Mouse (Mus musculus) intestine, embryonic 16.5 days (tissue): ENCODE data around the gene Tmprss9. TPM values are rescaled to one million over a fixed set of nuclear protein-coding genes. Genes with fewer than 3 reads are reported as not detected.
A peak's percentile ranks its signal among the peaks of the same experiment; 100 is the strongest.

ENCODE experiments used
- ATAC-seq: fragments of 200-750 bp; cut with Nextera tagmentation; 2 replicates; pipeline ENCODE4 v1.8.0; 2017; ENCODE audit warnings: moderate TSS enrichment, moderate library complexity
- H3K27ac ChIP-seq: fragments of 300-500 bp; sonication (generic); 2 replicates; pipeline ENCODE4 v1.5.1; 2014; ENCODE audit warnings: mild to moderate bottlenecking, low read length
- H3K27me3 ChIP-seq: fragments of 300-500 bp; sonication (generic); replicated peaks from 2 replicates; pipeline ENCODE4 v1.6.1; 2014; ENCODE audit warnings: low read length, control low read depth, mixed read lengths; ENCODE audit not compliant: control insufficient read depth, insufficient read depth
- H3K36me3 ChIP-seq: fragments of 300-500 bp; sonication (generic); 2 replicates; pipeline ENCODE4 v1.6.1; 2014; ENCODE audit warnings: low read length, control low read depth; ENCODE audit not compliant: control insufficient read depth, insufficient read depth
- H3K4me1 ChIP-seq: fragments of 300-500 bp; sonication (generic); 2 replicates; pipeline ENCODE4 v1.6.1; 2014; ENCODE audit warnings: low read length, control low read depth, mixed read lengths; ENCODE audit not compliant: control insufficient read depth, insufficient read depth
- H3K4me2 ChIP-seq: fragments of 300-500 bp; sonication (generic); 2 replicates; pipeline ENCODE4 v1.6.1; 2014; ENCODE audit warnings: low read depth, low read length, control low read depth
- H3K4me3 ChIP-seq: fragments of 300-500 bp; sonication (generic); 2 replicates; pipeline ENCODE4 v1.5.1; 2014; ENCODE audit warnings: mild to moderate bottlenecking, low read length
- H3K9ac ChIP-seq: fragments of 300-500 bp; sonication (generic); 2 replicates; pipeline ENCODE4 v1.6.1; 2014; ENCODE audit warnings: low read depth, low read length
- H3K9me3 ChIP-seq: fragments of 300-500 bp; sonication (generic); 2 replicates; pipeline ENCODE4 v1.6.1; 2016; ENCODE audit warnings: low read length, control low read depth; ENCODE audit not compliant: control insufficient read depth
- WGBS: fragments of 180-500 bp; shearing (Covaris S2); extraction: QIAGEN DNeasy Blood & Tissue Kit; methylation state at CpG from one replicate; pipeline ENCODE4 v1.1.7; 2014; 5-methylcytosine and 5-hydroxymethylcytosine counted together
- polyA plus RNA-seq: library from polyadenylated mRNA; unstranded; fragments of >200 nt; fragmentation: Nextera tagmentation; extraction: Ambion mirVana; gene quantifications from 2 replicates; pipeline ENCODE4 v1.2.1, GENCODE M21; 2015

Gene Tmprss9
- polyA plus RNA-seq, 1 experiment from 2014 or later = 0.06 TPM

GRCm38 (mm10) chr10:80931153-80931671, 59.6 kb downstream of the Tmprss9 start:
- Histone ChIP-seq H3K4me1 (peaks cover 48% of the 10 kb centered on the region), H3K9ac (peak overlapping the region; percentile 74), H3K27me3 (0 out of 2 replicates have a peak, but pooled peaks cover 3% of the 10 kb centered on the region), H3K36me3 (no peaks in the 10 kb centered on the region; the same call in 1 of the 2 replicates), H3K27ac (no peak overlapping the region), H3K4me2 (peak overlapping the region; percentile 90), H3K4me3 (peak overlapping the region; percentile 68), H3K9me3 (no peaks in the 10 kb centered on the region)
- WGBS = 12% methylated on average over 14 of the region's 14 CpGs
- ATAC-seq = no peak

- Histone ChIP-seq H3K4me2 (peak overlapping the region; percentile 90), H3K9me3 (no peaks in the 10 kb centered on the region), H3K9ac (peak overlapping the region; percentile 74), H3K4me3 (peak overlapping the region; percentile 68), H3K27me3 (0 out of 2 replicates have a peak, but pooled peaks cover 3% of the 10 kb centered on the region), H3K36me3 (no peaks in the 10 kb centered on the region; the same call in 1 of the 2 replicates), H3K27ac (no peak overlapping the region), H3K4me1 (peaks cover 52% of the 10 kb centered on the region)
- ATAC-seq = no peak
- 8% methylated on average over 26 of the region's 26 CpGs for WGBS
These were observed 60.0 kb downstream of the Tmprss9 start for GRCm38 (mm10) chr10:80931695-80932094.

DNA sequence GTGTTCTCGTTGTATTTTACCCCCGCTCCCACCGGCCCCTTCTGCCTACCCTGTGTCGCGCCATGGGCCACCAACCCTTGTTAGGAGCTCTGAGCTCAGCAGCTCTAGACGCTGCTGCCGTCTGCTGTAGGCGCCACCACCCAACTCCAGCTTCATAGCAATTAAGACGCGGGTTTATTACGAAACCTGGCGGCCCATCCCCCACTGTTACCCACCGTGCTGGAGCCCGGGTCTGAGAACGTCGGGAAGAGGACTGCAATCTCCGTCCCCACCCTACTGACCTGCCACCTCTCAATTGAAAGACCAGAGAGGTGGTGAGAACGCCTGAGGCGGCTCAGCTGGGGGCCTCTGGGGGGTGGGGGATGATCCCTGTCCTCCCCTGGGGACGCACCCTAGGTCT, 60.6 kb downstream of the Tmprss9 start:
- H3K36me3 ChIP-seq = no peaks in the 10 kb centered on the region; the same call in 1 of the 2 replicates
- peak overlapping the region; percentile 90 for H3K4me2 ChIP-seq
- WGBS = 3% methylated on average over 20 of the region's 20 CpGs
- no peak for ATAC-seq
- peaks cover 58% of the 10 kb centered on the region for H3K4me1 ChIP-seq
- peak overlapping the region; percentile 74 for H3K9ac ChIP-seq
- 0 out of 2 replicates have a peak, but pooled peaks cover 3% of the 10 kb centered on the region for H3K27me3 ChIP-seq
- H3K9me3 ChIP-seq = no peaks in the 10 kb centered on the region
- H3K4me3 ChIP-seq = peak overlapping the region; percentile 68
- peak overlapping the region; percentile 45; the same call in 1 of the 2 replicates for H3K27ac ChIP-seq

GRCm38 (mm10) chr10:80932700-80933420, 61.2 kb downstream of the Tmprss9 start:
- WGBS = 3% methylated on average over 17 of the region's 17 CpGs

GRCm38 (mm10) chr10:80933421-80933979, 61.9 kb downstream of the Tmprss9 start:
- Histone ChIP-seq H3K4me1 (peaks cover 70% of the 10 kb centered on the region), H3K27ac (peak overlapping the region; percentile 45), H3K27me3 (0 out of 2 replicates have a peak, but pooled peaks cover 3% of the 10 kb centered on the region), H3K4me2 (peak overlapping the region; percentile 90), H3K9ac (0 out of 2 replicates have a peak overlapping the region, but pooled peaks have one; percentile 74), H3K4me3 (peak overlapping the region; percentile 68; the same call in 1 of the 2 replicates), H3K9me3 (no peaks in the 10 kb centered on the region), H3K36me3 (no peaks in the 10 kb centered on the region; the same call in 1 of the 2 replicates)
- 3% methylated on average over 21 of the region's 21 CpGs for WGBS
- no peak for ATAC-seq

More at GRCm38 (mm10) chr10:80932700-80933420, 61.2 kb downstream of the Tmprss9 start:
- peak overlapping the region; percentile 90 for H3K4me2 ChIP-seq
- peak overlapping the region; percentile 68 for H3K4me3 ChIP-seq
- H3K27me3 ChIP-seq = 0 out of 2 replicates have a peak, but pooled peaks cover 3% of the 10 kb centered on the region
- peak overlapping the region; percentile 74 for H3K9ac ChIP-seq
- no peaks in the 10 kb centered on the region; the same call in 1 of the 2 replicates for H3K36me3 ChIP-seq
- no peaks in the 10 kb centered on the region for H3K9me3 ChIP-seq
- ATAC-seq = no peak
- H3K4me1 ChIP-seq = peaks cover 64% of the 10 kb centered on the region
- peak overlapping the region; percentile 45 for H3K27ac ChIP-seq

- Histone ChIP-seq H3K27me3 (0 out of 2 replicates have a peak, but pooled peaks cover 3% of the 10 kb centered on the region), H3K9me3 (no peaks in the 10 kb centered on the region), H3K4me2 (0 out of 2 replicates have a peak overlapping the region, but pooled peaks have one; percentile 90), H3K4me3 (no peak overlapping the region), H3K9ac (no peak overlapping the region), H3K27ac (peak overlapping the region; percentile 45; the same call in 1 of the 2 replicates), H3K36me3 (no peaks in the 10 kb centered on the region; the same call in 1 of the 2 replicates), H3K4me1 (peaks cover 78% of the 10 kb centered on the region)
- no peak for ATAC-seq
- WGBS = 53% methylated on average over 14 of the region's 14 CpGs
These were observed 62.7 kb downstream of the Tmprss9 start for GRCm38 (mm10) chr10:80934136-80934985.

GRCm38 (mm10) chr10:80935241-80935640, 63.6 kb downstream of the Tmprss9 start:
- 36% methylated on average over 3 of the region's 3 CpGs for WGBS
- H3K27me3 ChIP-seq = 0 out of 2 replicates have a peak, but pooled peaks cover 3% of the 10 kb centered on the region
- H3K27ac ChIP-seq = peak overlapping the region; percentile 36

DNA sequence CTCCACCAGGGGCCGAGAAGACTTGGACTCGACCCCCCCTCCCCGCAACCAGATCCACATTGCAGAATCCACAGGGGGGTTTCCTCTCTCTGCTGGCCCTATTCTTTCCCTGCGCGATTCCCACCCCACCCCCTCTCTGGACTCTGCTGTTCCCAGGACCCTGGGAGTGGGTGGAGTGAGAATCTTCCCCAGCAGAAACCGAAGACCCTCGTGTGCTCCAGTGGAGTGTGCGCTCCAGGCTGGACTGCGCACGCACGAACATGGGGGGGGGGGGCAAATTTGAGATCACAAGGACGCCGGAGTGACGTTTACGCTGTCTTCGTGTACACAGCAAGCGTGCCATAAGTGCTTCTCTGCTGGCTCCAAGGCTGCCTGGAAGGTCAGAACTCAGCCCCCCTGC, 64.0 kb downstream of the Tmprss9 start:
- Histone ChIP-seq H3K4me1 (peaks cover 87% of the 10 kb centered on the region), H3K9ac (peak overlapping the region; percentile 65), H3K4me3 (peak overlapping the region; percentile 40; the same call in 1 of the 2 replicates), H3K4me2 (peak overlapping the region; percentile 81), H3K36me3 (no peaks in the 10 kb centered on the region; the same call in 1 of the 2 replicates), H3K27me3 (0 out of 2 replicates have a peak, but pooled peaks cover 3% of the 10 kb centered on the region), H3K27ac (no peak overlapping the region; the same call in none of the 2 replicates), H3K9me3 (no peaks in the 10 kb centered on the region)
- 15% methylated on average over 17 of the region's 17 CpGs for WGBS
- ATAC-seq = no peak

More at GRCm38 (mm10) chr10:80935241-80935640, 63.6 kb downstream of the Tmprss9 start:
- H3K4me1 ChIP-seq = peaks cover 87% of the 10 kb centered on the region
- no peak for ATAC-seq
- H3K36me3 ChIP-seq = no peaks in the 10 kb centered on the region; the same call in 1 of the 2 replicates
- no peak overlapping the region for H3K4me2 ChIP-seq
- H3K4me3 ChIP-seq = no peak overlapping the region
- peak overlapping the region; percentile 65 for H3K9ac ChIP-seq
- no peaks in the 10 kb centered on the region for H3K9me3 ChIP-seq
